Mouse (Mus musculus) left cerebral cortex, adult 2 months (tissue): ENCODE results near the gene Tdo2. TPM values are rescaled to one million over a fixed set of nuclear protein-coding genes. Genes with fewer than 3 reads are reported as not detected.

ENCODE experiments used
- DNase-seq, 2 experiments: peaks; one replicate each; pipeline ENCODE4 v3.0.0; 2021 to 2022; ENCODE audit warnings: low spot score in 2 of 2, mixed read lengths in 1 of 2; ENCODE audit errors: extremely low spot score in 1 of 2
- H3K27ac ChIP-seq: fragments of 200-600 bp; 2 replicates; pipeline ENCODE4 v1.8.1; 2022
- H3K4me3 ChIP-seq: fragments of 200-600 bp; 2 replicates; pipeline ENCODE4 v1.8.1; 2022
- CTCF ChIP-seq: fragments of 200-600 bp; IDR thresholded peaks from 2 replicates; pipeline ENCODE4 v1.8.1; 2022; ENCODE audit warnings: antibody characterized with exemption, mild to moderate bottlenecking, moderate library complexity
- intact Hi-C: fragments of 180-260 bp; cut with DNase I; formaldehyde crosslinking; loops from one replicate; pipeline ENCODE4 v1.15.1; 2025
- long read RNA-seq, 2 experiments: library from polyadenylated mRNA; stranded (forward); transcript quantifications; one replicate each; pipeline ENCODE4 v2.0.0; 2021; ENCODE audit warnings: borderline mapping rate in 2 of 2
- total RNA-seq, 2 experiments: library from RNA; stranded (reverse); gene quantifications; 2 replicates each; pipeline ENCODE4 v1.2.3; 2021

Gene Tdo2
- under 1 TPM in 1 of 2 experiments, not detected in 1; 0.84 TPM for total RNA-seq
- long read RNA-seq, experiment 1: 0 reads
- long read RNA-seq, experiment 2: 0 reads

GRCm38 (mm10) chr3:81976102-81976501 lies at the start of gene Tdo2:
TSS of gene Tdo2 (minus strand) at chr3:81976202.
- Histone ChIP-seq H3K4me3 (no peak within 1 kb of the TSS), H3K27ac (no peak within 1 kb of the TSS)
- no peak for DNase-seq
- TF ChIP-seq CTCF: no peak
- intact Hi-C loops: no loop called here

- no peak overlapping the region for H3K4me3 ChIP-seq
- DNase-seq: no peak
- intact Hi-C loops: no loop called here
- no peak for TF ChIP-seq CTCF
- no peak overlapping the region for H3K27ac ChIP-seq
These were observed 47.1 kb upstream of the Tdo2 start for GRCm38 (mm10) chr3:82023065-82023464.

- Histone ChIP-seq H3K27ac (no peak overlapping the region), H3K4me3 (no peak overlapping the region)
- intact Hi-C loops: no loop called here
- no peak for TF ChIP-seq CTCF
- DNase-seq: no peak
These were observed 46.5 kb upstream of the Tdo2 start for GRCm38 (mm10) chr3:82022421-82022920.

GRCm38 (mm10) chr3:82014148-82014703 lies 38.2 kb upstream of the Tdo2 start:
- TF ChIP-seq CTCF: no peak
- intact Hi-C loops: no loop called here
- H3K4me3 ChIP-seq: no peak overlapping the region
- H3K27ac ChIP-seq: no peak overlapping the region
- DNase-seq: no peak

- Histone ChIP-seq H3K4me3 (no peak overlapping the region), H3K27ac (no peak overlapping the region)
- intact Hi-C loops: no loop called here
- no peak for TF ChIP-seq CTCF
- no peak for DNase-seq
These were observed 31.0 kb upstream of the Tdo2 start for GRCm38 (mm10) chr3:82007002-82007401.

GRCm38 (mm10) chr3:81995988-81996387 lies 20.0 kb upstream of the Tdo2 start:
- TF ChIP-seq CTCF: peak; percentile 80
- no peak overlapping the region for H3K27ac ChIP-seq
- intact Hi-C loops: loop anchor here (2.0 to 5.0 kb wide), 3 partner anchors 336 to 861 kb away; no protein-coding TSS in a partner anchor

GRCm38 (mm10) chr3:81995371-81995770 lies 19.4 kb upstream of the Tdo2 start:
- Histone ChIP-seq H3K4me3 (no peak overlapping the region), H3K27ac (no peak overlapping the region)
- TF ChIP-seq CTCF: no peak
- intact Hi-C loops: loop anchor here (5.0 kb wide), 2 partner anchors 337 to 862 kb away; no protein-coding TSS in a partner anchor
- DNase-seq: no peak

More at GRCm38 (mm10) chr3:81995988-81996387, 20.0 kb upstream of the Tdo2 start:
- H3K4me3 ChIP-seq: no peak overlapping the region
- DNase-seq: peak; percentile 14 to 31

- intact Hi-C loops: no loop called here
- DNase-seq: no peak
- no peak for TF ChIP-seq CTCF
- no peak overlapping the region for H3K4me3 ChIP-seq
- no peak overlapping the region for H3K27ac ChIP-seq
These were observed 14.5 kb upstream of the Tdo2 start for GRCm38 (mm10) chr3:81990531-81990930.

GRCm38 (mm10) chr3:81989692-81990141 lies 13.7 kb upstream of the Tdo2 start:
- H3K27ac ChIP-seq: no peak overlapping the region
- intact Hi-C loops: no loop called here
- DNase-seq: no peak
- H3K4me3 ChIP-seq: no peak overlapping the region
- no peak for TF ChIP-seq CTCF

GRCm38 (mm10) chr3:81987628-81988027 lies 11.6 kb upstream of the Tdo2 start:
- no peak for DNase-seq
- Histone ChIP-seq H3K27ac (no peak overlapping the region), H3K4me3 (no peak overlapping the region)
- no peak for TF ChIP-seq CTCF
- intact Hi-C loops: no loop called here

GRCm38 (mm10) chr3:81986103-81986502 lies 10.1 kb upstream of the Tdo2 start:
- TF ChIP-seq CTCF: no peak
- H3K4me3 ChIP-seq: no peak overlapping the region
- no peak for DNase-seq
- intact Hi-C loops: no loop called here
- H3K27ac ChIP-seq: no peak overlapping the region

- DNase-seq: no peak
- no peak overlapping the region for H3K27ac ChIP-seq
- intact Hi-C loops: no loop called here
These were observed 9.1 kb upstream of the Tdo2 start for GRCm38 (mm10) chr3:81985100-81985499.

More at GRCm38 (mm10) chr3:81985100-81985499, 9.1 kb upstream of the Tdo2 start:
- no peak for TF ChIP-seq CTCF
- no peak overlapping the region for H3K4me3 ChIP-seq
